Mouse (Mus musculus): ENCODE results near the gene Zfp354a. TPM values are rescaled to one million over a fixed set of nuclear protein-coding genes. Genes with fewer than 3 reads are reported as not detected.

The Zfp354a gene
- 6.4 TPM for polyA plus RNA-seq (2014; fragmentation: Illumina TruSeq; extraction: RNeasy Lipid Tissue Mini Kit (QIAGEN cat#74804); ENCODE audit: low read depth, low replicate concordance)

DNA sequence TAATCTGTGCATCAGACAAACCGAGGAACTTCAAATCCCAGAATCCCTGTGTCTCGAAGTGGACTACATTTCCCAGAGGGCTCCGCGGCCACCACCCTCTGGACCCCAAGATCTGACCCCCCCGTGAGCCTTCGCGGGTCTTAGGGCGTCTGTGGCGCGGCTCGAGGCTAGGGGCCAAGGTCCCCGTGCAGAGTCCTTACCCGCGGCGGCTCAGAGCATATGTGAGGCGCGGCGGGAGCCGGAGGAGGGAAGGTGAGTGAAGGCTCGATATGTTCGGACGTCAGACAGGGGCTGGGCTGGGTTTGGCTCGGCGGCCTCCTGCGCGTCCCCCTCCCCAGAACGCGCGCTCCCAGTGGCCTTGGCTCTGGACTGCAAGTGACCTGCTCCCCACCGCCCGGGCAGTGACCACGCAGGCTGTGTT lies at the start of gene Zfp354a:
TSS of gene Zfp354a (plus strand) at position 107 of the 421 bp plus-strand sequence.

DNA sequence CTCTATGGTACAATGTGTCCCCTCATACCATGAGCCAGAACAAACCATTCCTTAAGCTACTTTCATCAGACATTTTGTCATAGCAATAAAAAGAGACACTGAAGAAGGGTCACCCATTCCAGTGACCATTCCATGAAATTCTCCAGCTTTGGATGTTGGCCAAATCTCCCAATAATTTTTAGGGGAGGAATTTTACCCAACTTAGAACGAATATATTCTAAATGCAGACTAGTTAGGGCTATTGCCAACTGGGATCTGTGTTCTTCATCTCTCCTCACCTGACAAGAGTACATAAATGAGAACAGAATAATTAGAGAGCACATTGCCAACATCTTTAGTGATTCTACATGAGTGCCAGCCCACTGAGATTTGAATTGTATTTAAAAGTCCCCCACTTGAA lies 45.1 kb upstream of the Zfp354a start, which contains the start of gene Olfr54:
TSS of gene Olfr54 (plus strand) at position 301 of the 400 bp plus-strand sequence.

DNA sequence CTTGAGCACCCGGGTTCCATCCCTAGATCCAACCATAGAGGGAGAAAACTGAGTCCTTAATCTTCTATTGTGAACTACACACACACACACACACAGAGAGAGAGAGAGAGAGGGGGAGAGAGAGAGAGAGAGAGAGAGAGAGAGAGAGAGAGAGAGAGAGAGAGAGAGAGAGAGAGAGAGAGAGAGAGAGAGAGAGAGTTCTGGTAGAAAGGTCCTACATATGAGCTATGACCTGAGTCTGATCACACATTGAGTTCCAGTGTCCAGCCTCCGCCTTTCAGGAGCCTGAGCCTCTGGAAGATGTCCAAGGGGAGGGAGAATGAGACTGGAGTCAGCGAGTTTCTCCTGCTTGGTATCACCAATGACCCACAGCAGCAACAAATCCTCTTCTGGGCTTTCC lies 11.2 kb upstream of the Zfp354a start, which contains the start of gene Olfr1375:
TSS of gene Olfr1375 (plus strand) at position 301 of the 400 bp plus-strand sequence.

Other genes with a start within 250 kb of the Zfp354a start
- gene Zfp354c, start 231.5 kb upstream of the Zfp354a start, polyA plus RNA-seq (2014; fragmentation: Illumina TruSeq; extraction: RNeasy Lipid Tissue Mini Kit (QIAGEN cat#74804); ENCODE audit: low read depth, low replicate concordance), result 6.8 TPM
- gene Zfp879, start 217.7 kb upstream of the Zfp354a start, polyA plus RNA-seq (2014; fragmentation: Illumina TruSeq; extraction: RNeasy Lipid Tissue Mini Kit (QIAGEN cat#74804); ENCODE audit: low read depth, low replicate concordance), result 1.4 TPM
- gene Grm6, start 208.6 kb upstream of the Zfp354a start, polyA plus RNA-seq (2014; fragmentation: Illumina TruSeq; extraction: RNeasy Lipid Tissue Mini Kit (QIAGEN cat#74804); ENCODE audit: low read depth, low replicate concordance), result 0.43 TPM
- 0.53 TPM for gene Zfp454, start 171.6 kb upstream of the Zfp354a start, polyA plus RNA-seq (2014; fragmentation: Illumina TruSeq; extraction: RNeasy Lipid Tissue Mini Kit (QIAGEN cat#74804); ENCODE audit: low read depth, low replicate concordance)
- 2.7 TPM for gene Zfp2, start 143.1 kb upstream of the Zfp354a start, polyA plus RNA-seq (2014; fragmentation: Illumina TruSeq; extraction: RNeasy Lipid Tissue Mini Kit (QIAGEN cat#74804); ENCODE audit: low read depth, low replicate concordance)
- 21.7 TPM for gene Zfp354b, start 127.6 kb upstream of the Zfp354a start, polyA plus RNA-seq (2014; fragmentation: Illumina TruSeq; extraction: RNeasy Lipid Tissue Mini Kit (QIAGEN cat#74804); ENCODE audit: low read depth, low replicate concordance)
- gene 4933414I15Rik, start 115.5 kb upstream of the Zfp354a start, polyA plus RNA-seq (2014; fragmentation: Illumina TruSeq; extraction: RNeasy Lipid Tissue Mini Kit (QIAGEN cat#74804); ENCODE audit: low read depth, low replicate concordance), result 66.2 TPM
- gene Prop1, start 105.5 kb upstream of the Zfp354a start, polyA plus RNA-seq (2014; fragmentation: Illumina TruSeq; extraction: RNeasy Lipid Tissue Mini Kit (QIAGEN cat#74804); ENCODE audit: low read depth, low replicate concordance), result not detected
- not detected for gene Olfr1378, start 92.7 kb upstream of the Zfp354a start, polyA plus RNA-seq (2014; fragmentation: Illumina TruSeq; extraction: RNeasy Lipid Tissue Mini Kit (QIAGEN cat#74804); ENCODE audit: low read depth, low replicate concordance)
- not detected for gene Olfr1377, start 77.3 kb upstream of the Zfp354a start, polyA plus RNA-seq (2014; fragmentation: Illumina TruSeq; extraction: RNeasy Lipid Tissue Mini Kit (QIAGEN cat#74804); ENCODE audit: low read depth, low replicate concordance)
- not detected for gene Olfr51, start 55.7 kb upstream of the Zfp354a start, polyA plus RNA-seq (2014; fragmentation: Illumina TruSeq; extraction: RNeasy Lipid Tissue Mini Kit (QIAGEN cat#74804); ENCODE audit: low read depth, low replicate concordance)
- not detected for gene Olfr54, start 45.0 kb upstream of the Zfp354a start, polyA plus RNA-seq (2014; fragmentation: Illumina TruSeq; extraction: RNeasy Lipid Tissue Mini Kit (QIAGEN cat#74804); ENCODE audit: low read depth, low replicate concordance)
- gene Olfr1375, start 11.1 kb upstream of the Zfp354a start, polyA plus RNA-seq (2014; fragmentation: Illumina TruSeq; extraction: RNeasy Lipid Tissue Mini Kit (QIAGEN cat#74804); ENCODE audit: low read depth, low replicate concordance), result not detected
- 0.38 TPM for gene Gm12569, start 161.2 kb downstream of the Zfp354a start, polyA plus RNA-seq (2014; fragmentation: Illumina TruSeq; extraction: RNeasy Lipid Tissue Mini Kit (QIAGEN cat#74804); ENCODE audit: low read depth, low replicate concordance)
- gene Clk4, start 202.5 kb downstream of the Zfp354a start, polyA plus RNA-seq (2014; fragmentation: Illumina TruSeq; extraction: RNeasy Lipid Tissue Mini Kit (QIAGEN cat#74804); ENCODE audit: low read depth, low replicate concordance), result 239 TPM
- 52.1 TPM for gene BC049762, start 203.8 kb downstream of the Zfp354a start, polyA plus RNA-seq (2014; fragmentation: Illumina TruSeq; extraction: RNeasy Lipid Tissue Mini Kit (QIAGEN cat#74804); ENCODE audit: low read depth, low replicate concordance)
- 2.5 TPM for gene Col23a1, start 230.7 kb downstream of the Zfp354a start, polyA plus RNA-seq (2014; fragmentation: Illumina TruSeq; extraction: RNeasy Lipid Tissue Mini Kit (QIAGEN cat#74804); ENCODE audit: low read depth, low replicate concordance)